Mouse (Mus musculus) heart, embryonic 16.5 days (tissue): ENCODE data around the gene Prr13. TPM values are rescaled to one million over a fixed set of nuclear protein-coding genes. Genes with fewer than 3 reads are reported as not detected.

Experiments
- ATAC-seq: fragments of 200-750 bp; cut with Nextera tagmentation; replicated peaks from 2 replicates; pipeline ENCODE4 v1.8.0; 2017; ENCODE audit warnings: moderate number of reproducible peaks; ENCODE audit not compliant: insufficient read depth, low FRiP score; ENCODE audit errors: extremely low read depth
- H3K27ac ChIP-seq: fragments of 300-500 bp; sonication (generic); 2 replicates; pipeline ENCODE4 v1.5.1; 2014; ENCODE audit warnings: mild to moderate bottlenecking, low read length, control low read depth, moderate library complexity
- H3K27me3 ChIP-seq: fragments of 300-500 bp; sonication (generic); 2 replicates; pipeline ENCODE4 v1.6.1; 2014; ENCODE audit warnings: low read length, mixed read lengths; ENCODE audit not compliant: control insufficient read depth, insufficient read depth
- H3K36me3 ChIP-seq: fragments of 300-500 bp; sonication (generic); 2 replicates; pipeline ENCODE4 v1.6.1; 2014; ENCODE audit not compliant: control insufficient read depth, insufficient read depth
- H3K4me1 ChIP-seq: fragments of 300-500 bp; sonication (generic); 2 replicates; pipeline ENCODE4 v1.6.1; 2014; ENCODE audit warnings: low read length, mixed read lengths; ENCODE audit not compliant: control insufficient read depth, insufficient read depth
- H3K4me2 ChIP-seq: fragments of 300-500 bp; sonication (generic); 2 replicates; pipeline ENCODE4 v1.6.1; 2014; ENCODE audit warnings: low read depth, mild to moderate bottlenecking, control low read depth, low read length
- H3K4me3 ChIP-seq: fragments of 300-500 bp; sonication (generic); 2 replicates; pipeline ENCODE4 v1.5.1; 2014; ENCODE audit warnings: mild to moderate bottlenecking, control low read depth, low read length
- H3K9ac ChIP-seq: fragments of 300-500 bp; sonication (generic); 2 replicates; pipeline ENCODE4 v1.6.1; 2014; ENCODE audit warnings: low read length, control low read depth
- H3K9me3 ChIP-seq: fragments of 300-500 bp; sonication (generic); replicated peaks from 2 replicates; pipeline ENCODE4 v1.6.1; 2016; ENCODE audit warnings: low read length; ENCODE audit not compliant: control insufficient read depth
- WGBS: fragments of 180-500 bp; shearing (Covaris S2); extraction: QIAGEN DNeasy Blood & Tissue Kit; methylation state at CpG from one replicate; pipeline ENCODE4 v1.1.7; 2014; 5-methylcytosine and 5-hydroxymethylcytosine counted together
- polyA plus RNA-seq: library from polyadenylated mRNA; unstranded; fragments of >200 nt; fragmentation: Nextera tagmentation; extraction: Ambion mirVana; gene quantifications from 2 replicates; pipeline ENCODE4 v1.2.1, GENCODE M21; 2015

Prr13 gene
- polyA plus RNA-seq, 1 experiment from 2014 or later: 92.2 TPM

- 95% methylated on average over 9 of the region's 9 CpGs for WGBS
- Histone ChIP-seq H3K4me1 (peaks cover 10% of the 10 kb centered on the region), H3K27me3 (no peaks in the 10 kb centered on the region), H3K36me3 (peaks cover 3% of the 10 kb centered on the region; the same call in 1 of the 2 replicates), H3K27ac (no peak overlapping the region), H3K9me3 (no peaks in the 10 kb centered on the region), H3K4me2 (no peak overlapping the region), H3K9ac (no peak overlapping the region), H3K4me3 (no peak overlapping the region)
- ATAC-seq: no peak
Observed at GRCm38 (mm10) chr15:102468675-102469370, 10.0 kb downstream of the Prr13 start.

GRCm38 (mm10) chr15:102470183-102470604 lies 11.4 kb downstream of the Prr13 start, which contains the start of gene Pcbp2:
Gene Pcbp2, plus strand, starts transcription at chr15:102470539.
- Histone ChIP-seq H3K27me3 (no peaks in the 10 kb centered on the region), H3K4me1 (peaks cover 10% of the 10 kb centered on the region), H3K4me3 (peak within 1 kb of the TSS; percentile 95), H3K36me3 (peaks cover 14% of the 10 kb centered on the region), H3K27ac (peak within 1 kb of the TSS; percentile 99), H3K4me2 (peak within 1 kb of the TSS; percentile 81), H3K9ac (peak within 1 kb of the TSS; percentile 98), H3K9me3 (no peaks in the 10 kb centered on the region)
- WGBS: under 1% methylated on average over 33 of the region's 40 CpGs
- peak; percentile 99 for ATAC-seq

DNA sequence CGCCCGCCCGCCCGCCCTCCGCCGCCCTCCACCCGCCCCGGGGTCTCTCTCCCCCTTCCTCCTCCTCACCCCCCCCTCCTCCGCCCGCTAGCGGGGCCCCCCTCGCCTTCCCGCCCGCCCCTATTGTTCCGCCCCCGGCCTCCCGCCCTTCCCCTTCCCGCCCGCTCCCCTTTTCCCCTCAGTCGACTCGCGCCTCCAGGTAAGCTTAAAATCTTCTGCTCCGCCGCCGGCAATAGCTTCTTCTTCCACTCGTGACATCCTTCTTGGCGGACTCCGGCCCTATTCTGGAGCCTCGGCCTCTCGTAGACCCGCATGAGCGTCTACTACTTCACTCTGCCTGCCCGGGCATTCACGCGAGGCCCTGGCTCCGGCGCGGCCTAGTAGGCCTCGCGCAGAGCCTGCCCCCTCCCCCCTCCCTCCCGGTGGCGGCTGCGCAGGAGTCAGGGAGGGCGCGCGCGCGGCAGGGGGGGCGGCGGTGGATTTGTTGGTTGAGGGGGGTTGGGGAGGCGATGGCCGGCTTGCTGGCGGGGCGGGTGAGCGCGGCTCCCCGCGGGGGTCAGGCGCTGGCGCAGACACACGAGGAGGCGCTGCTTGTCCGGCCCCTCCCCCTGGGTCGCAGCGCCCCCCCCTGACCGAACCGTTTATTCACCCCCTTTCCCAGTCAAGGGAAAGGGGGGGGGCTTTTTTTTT lies 11.9 kb downstream of the Prr13 start:
- peaks cover 19% of the 10 kb centered on the region for H3K36me3 ChIP-seq
- peak overlapping the region; percentile 81 for H3K4me2 ChIP-seq
- peak overlapping the region; percentile 99 for H3K27ac ChIP-seq
- ATAC-seq: peak; percentile 67
- no peaks in the 10 kb centered on the region for H3K9me3 ChIP-seq
- peak overlapping the region; percentile 95 for H3K4me3 ChIP-seq
- peak overlapping the region; percentile 98 for H3K9ac ChIP-seq
- no peaks in the 10 kb centered on the region for H3K27me3 ChIP-seq
- H3K4me1 ChIP-seq: peaks cover 10% of the 10 kb centered on the region
- under 1% methylated on average over 28 of the region's 67 CpGs for WGBS

DNA sequence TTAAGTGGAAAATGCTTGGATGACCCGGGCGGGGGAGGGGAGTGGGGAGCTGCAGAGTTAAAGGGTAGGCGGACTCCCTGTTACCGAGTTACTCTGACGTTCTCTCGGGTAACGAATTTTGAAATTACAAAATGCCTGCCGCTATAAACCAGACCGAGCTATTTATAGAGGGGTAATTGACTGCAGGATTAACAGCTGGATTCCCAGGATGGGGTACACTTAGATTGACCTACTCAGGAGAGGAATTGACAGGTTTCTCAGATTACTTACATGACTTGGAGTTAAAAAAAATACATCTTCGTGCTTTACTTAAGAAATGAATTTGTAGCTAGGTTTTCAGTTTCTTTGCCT lies 12.4 kb downstream of the Prr13 start:
- ATAC-seq: peak; percentile 1; the same call in 1 of the 2 replicates
- Histone ChIP-seq H3K36me3 (peaks cover 24% of the 10 kb centered on the region), H3K4me1 (peaks cover 10% of the 10 kb centered on the region), H3K27ac (peak overlapping the region; percentile 99), H3K4me2 (peak overlapping the region; percentile 81), H3K27me3 (no peaks in the 10 kb centered on the region), H3K9me3 (no peaks in the 10 kb centered on the region), H3K9ac (peak overlapping the region; percentile 98), H3K4me3 (peak overlapping the region; percentile 95)
- 0% methylated on average over 10 of the region's 10 CpGs for WGBS

DNA sequence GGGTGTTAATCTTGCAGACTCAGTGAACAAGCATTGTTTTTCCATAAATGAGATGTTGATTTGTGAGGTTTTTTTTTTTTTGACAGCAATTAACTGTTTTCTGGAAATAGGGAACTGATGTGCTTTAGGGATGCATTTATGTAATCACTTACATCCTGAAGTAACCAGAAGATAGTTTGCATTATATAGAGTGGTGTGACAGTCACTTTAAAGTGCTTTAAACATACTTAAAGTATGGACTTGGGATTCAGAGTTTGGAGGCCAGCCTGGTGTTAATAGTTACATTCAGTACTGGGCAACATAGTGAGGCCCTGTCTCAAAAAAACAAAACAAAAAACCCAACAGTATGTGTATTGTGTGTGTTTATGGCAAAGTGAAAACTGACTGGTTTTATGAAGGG lies 12.9 kb downstream of the Prr13 start:
- no peak for ATAC-seq
- Histone ChIP-seq H3K4me1 (peaks cover 10% of the 10 kb centered on the region), H3K36me3 (peaks cover 27% of the 10 kb centered on the region), H3K9me3 (no peaks in the 10 kb centered on the region), H3K4me3 (peak overlapping the region; percentile 95), H3K27me3 (no peaks in the 10 kb centered on the region), H3K4me2 (peak overlapping the region; percentile 81), H3K9ac (peak overlapping the region; percentile 98), H3K27ac (no peak overlapping the region)

- Histone ChIP-seq H3K9ac (no peak overlapping the region), H3K9me3 (no peaks in the 10 kb centered on the region), H3K36me3 (peaks cover 38% of the 10 kb centered on the region), H3K4me2 (no peak overlapping the region; the same call in 1 of the 2 replicates), H3K4me1 (peaks cover 10% of the 10 kb centered on the region), H3K4me3 (no peak overlapping the region), H3K27ac (no peak overlapping the region), H3K27me3 (no peaks in the 10 kb centered on the region)
- ATAC-seq: no peak
- WGBS: 48% methylated on average over 2 of the region's 2 CpGs
Observed at GRCm38 (mm10) chr15:102473246-102473645, 14.4 kb downstream of the Prr13 start.

- Histone ChIP-seq H3K27ac (no peak overlapping the region), H3K4me2 (no peak overlapping the region)
Observed at GRCm38 (mm10) chr15:102474520-102474919, 15.7 kb downstream of the Prr13 start.

DNA sequence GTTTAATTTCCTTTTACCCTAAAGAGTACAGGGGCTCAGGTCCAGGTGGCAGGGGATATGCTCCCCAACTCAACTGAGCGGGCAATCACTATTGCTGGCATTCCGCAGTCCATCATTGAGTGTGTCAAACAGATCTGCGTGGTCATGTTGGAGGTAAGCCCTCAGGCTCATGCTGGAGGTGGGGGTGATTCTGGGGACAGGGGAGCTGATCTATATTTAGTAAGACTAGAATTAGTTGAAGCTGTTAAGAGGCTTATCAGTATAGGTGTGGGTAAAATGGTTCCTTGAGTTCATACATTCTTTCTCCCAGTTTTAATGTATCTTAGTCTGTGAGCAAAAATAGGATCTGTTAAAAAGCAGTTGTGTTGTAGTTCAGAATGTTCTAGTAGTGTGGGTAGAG lies 24.3 kb downstream of the Prr13 start:
- peak overlapping the region; percentile 63 for H3K27ac ChIP-seq
- H3K4me3 ChIP-seq: peak overlapping the region; percentile 14; the same call in 1 of the 2 replicates
- no peak overlapping the region for H3K9ac ChIP-seq
- peak overlapping the region; percentile 28; the same call in 1 of the 2 replicates for H3K4me2 ChIP-seq
- ATAC-seq: peak; percentile 75
- no peaks in the 10 kb centered on the region for H3K27me3 ChIP-seq
- WGBS: 64% methylated on average over 3 of the region's 3 CpGs
- peaks cover 11% of the 10 kb centered on the region for H3K4me1 ChIP-seq
- no peaks in the 10 kb centered on the region for H3K9me3 ChIP-seq
- H3K36me3 ChIP-seq: peaks cover 56% of the 10 kb centered on the region

More at GRCm38 (mm10) chr15:102474520-102474919, 15.7 kb downstream of the Prr13 start:
- Histone ChIP-seq H3K9me3 (no peaks in the 10 kb centered on the region), H3K36me3 (peaks cover 43% of the 10 kb centered on the region), H3K4me1 (peaks cover 10% of the 10 kb centered on the region), H3K27me3 (no peaks in the 10 kb centered on the region), H3K9ac (no peak overlapping the region), H3K4me3 (no peak overlapping the region)
- no peak for ATAC-seq
- WGBS: 91% methylated on average over 2 of the region's 2 CpGs

- H3K4me2 ChIP-seq: no peak overlapping the region
- ATAC-seq: no peak
- H3K27ac ChIP-seq: no peak overlapping the region
- no peaks in the 10 kb centered on the region for H3K9me3 ChIP-seq
- no peak overlapping the region for H3K9ac ChIP-seq
- H3K4me3 ChIP-seq: no peak overlapping the region
- peaks cover 11% of the 10 kb centered on the region for H3K4me1 ChIP-seq
- H3K27me3 ChIP-seq: no peaks in the 10 kb centered on the region
- peaks cover 56% of the 10 kb centered on the region for H3K36me3 ChIP-seq
- WGBS: 83% methylated on average over 12 of the region's 12 CpGs
Observed at GRCm38 (mm10) chr15:102485853-102486252, 27.0 kb downstream of the Prr13 start.
